Mouse (Mus musculus) bone marrow, adult 2 months (tissue): ENCODE measurements at regions not wholly inside any gene's neighbourhood (a gene's known extent, or its start where the extent isn't known, plus 50 kb on each side); places are given as distances from the start of the nearest gene placed in this dataset.

Experiments used
- CTCF ChIP-seq: fragments of 200-500 bp; IDR thresholded peaks from 2 replicates; pipeline ENCODE4 v1.5.1; 2011; ENCODE audit warnings: low read length, control low read depth; ENCODE audit not compliant: control insufficient read depth, insufficient read depth
- POLR2A ChIP-seq: fragments of 200-500 bp; IDR thresholded peaks from 2 replicates; pipeline ENCODE4 v1.6.1; 2011; ENCODE audit warnings: low read depth, mild to moderate bottlenecking, control low read depth, low read length, borderline replicate concordance; ENCODE audit not compliant: control insufficient read depth

DNA sequence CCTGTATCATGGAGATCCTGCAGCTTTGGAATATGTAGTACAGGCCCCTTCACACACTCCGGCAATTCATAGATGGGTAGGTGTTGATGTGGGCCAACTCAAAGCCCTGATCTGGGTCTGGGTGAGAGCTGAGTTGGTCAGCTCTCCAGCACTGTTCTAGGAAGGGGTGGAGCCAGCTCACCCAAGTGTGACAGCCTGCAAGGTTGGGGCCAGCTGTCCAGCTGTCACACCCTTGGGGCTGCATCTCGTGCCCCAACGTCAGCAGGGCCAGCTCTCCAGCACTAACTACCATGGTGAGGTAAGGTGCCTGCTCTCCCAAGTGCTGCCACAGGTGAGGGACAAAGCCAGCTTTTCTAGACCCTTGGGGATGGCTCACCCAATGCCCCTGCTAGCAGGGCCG, 115.6 kb upstream of the Tdrd3 start:
- no peak for TF ChIP-seq POLR2A
- no peak for TF ChIP-seq CTCF
